Mouse (Mus musculus) Patski (cell line): ENCODE measurements at regions not wholly inside any gene's neighbourhood (a gene's known extent, or its start where the extent isn't known, plus 50 kb on each side); places are given as distances from the start of the nearest gene placed in this dataset.
A peak's percentile ranks its signal among the peaks of the same experiment; 100 is the strongest.

ENCODE experiments used
- ATAC-seq: fragments of 100-300 bp; one replicate; pipeline ENCODE4 v1.8.0; 2021
- CTCF ChIA-PET: fragments of 350-600 bp; sonication (Branson Sonifier 250); formaldehyde crosslinking; loops from one replicate; lab custom pipeline; 2022; ENCODE audit warnings: inconsistent platforms; lab: Charles Lee
- POLR2A ChIA-PET: fragments of 350-600 bp; sonication (Branson Sonifier 250); formaldehyde crosslinking; loops from one replicate; lab custom pipeline; 2022; ENCODE audit warnings: antibody characterized with exemption, inconsistent platforms; lab: Charles Lee
- DNase-seq: peaks from one replicate; pipeline ENCODE4 v3.0.0-alpha.2; 2011; ENCODE audit warnings: low read depth, low spot score
- H3K27me3 ChIP-seq: fragments of 371-371 bp; one replicate; pipeline ENCODE4 v1.5.1; 2021
- CTCF ChIP-seq: fragments of 100-300 bp; IDR thresholded peaks from one replicate; pipeline ENCODE4 v1.5.1; 2021
- in situ Hi-C: fragments of 300-500 bp; cut with MboI; formaldehyde crosslinking; loops from 3 replicates; pipeline ENCODE4 v1.11.1; 2018; ENCODE audit warnings: low pct_unique_long_range_greater_than_20kb, mixed read lengths

GRCm38 (mm10) chr2:133020173-133020837 is 74.6 kb upstream of the Fermt1 start:
- ChIA-PET CTCF (interaction anchor here (0.8 to 1.3 kb wide), 4 partner anchors 9 to 1464 kb away, joined by 3 to 5 read pairs (median 4); no protein-coding TSS in a partner anchor), POLR2A (no interaction called here)
- TF ChIP-seq CTCF = peak; percentile 83
- in situ Hi-C loops = loop anchor here (10.0 kb wide), 1 partner anchor 1464 kb away; no protein-coding TSS in a partner anchor
- H3K27me3 ChIP-seq = no peaks in the 10 kb centered on the region
- peak; percentile 71 for ATAC-seq
- DNase-seq = no peak

- no peak for ATAC-seq
- H3K27me3 ChIP-seq = no peaks in the 10 kb centered on the region
- ChIA-PET CTCF (interaction anchor here (1.0 to 1.3 kb wide), 2 partner anchors 8 to 16 kb away, joined by 3 to 4 read pairs; no protein-coding TSS in a partner anchor), POLR2A (no interaction called here)
- in situ Hi-C loops = loop anchor here (10.0 kb wide), 1 partner anchor 1464 kb away; no protein-coding TSS in a partner anchor
- DNase-seq = no peak
- TF ChIP-seq CTCF = no peak
These were observed 75.5 kb upstream of the Fermt1 start for GRCm38 (mm10) chr2:133021244-133021643.

GRCm38 (mm10) chr2:133027038-133027437 is 81.3 kb upstream of the Fermt1 start:
- DNase-seq (no peak), ATAC-seq (no peak)
- no peaks in the 10 kb centered on the region for H3K27me3 ChIP-seq
- TF ChIP-seq CTCF = no peak
- POLR2A ChIA-PET = no interaction called here
- in situ Hi-C loops = loop anchor here (10.0 kb wide), 1 partner anchor 1458 kb away; no protein-coding TSS in a partner anchor
- CTCF ChIA-PET = no interaction called here

- ATAC-seq (no peak), DNase-seq (no peak)
- ChIA-PET POLR2A (no interaction called here), CTCF (no interaction called here)
- no peaks in the 10 kb centered on the region for H3K27me3 ChIP-seq
- in situ Hi-C loops = no loop called here
- TF ChIP-seq CTCF = no peak
These were observed 89.7 kb upstream of the Fermt1 start for GRCm38 (mm10) chr2:133035421-133035820.

- POLR2A ChIA-PET = no interaction called here
- DNase-seq (no peak), ATAC-seq (no peak)
These were observed 95.0 kb upstream of the Fermt1 start for GRCm38 (mm10) chr2:133040708-133041107.

GRCm38 (mm10) chr2:133077698-133078356 is 132.1 kb upstream of the Fermt1 start:
- CTCF ChIA-PET = no interaction called here
- DNase-seq = no peak
- in situ Hi-C loops = no loop called here
- no peaks in the 10 kb centered on the region for H3K27me3 ChIP-seq
- POLR2A ChIA-PET = no interaction called here
- ATAC-seq = no peak
- no peak for TF ChIP-seq CTCF

More at GRCm38 (mm10) chr2:133040708-133041107, 95.0 kb upstream of the Fermt1 start:
- CTCF ChIA-PET = no interaction called here
- in situ Hi-C loops = no loop called here
- TF ChIP-seq CTCF = peak; percentile 24
- H3K27me3 ChIP-seq = no peaks in the 10 kb centered on the region

GRCm38 (mm10) chr2:133090976-133091375 is 145.3 kb upstream of the Fermt1 start:
- DNase-seq = no peak
- no peak for TF ChIP-seq CTCF
- no peaks in the 10 kb centered on the region for H3K27me3 ChIP-seq
- ATAC-seq = no peak
- CTCF ChIA-PET = no interaction called here
- in situ Hi-C loops = no loop called here
- POLR2A ChIA-PET = no interaction called here

GRCm38 (mm10) chr2:133113642-133114041 is 167.9 kb upstream of the Fermt1 start:
- no peaks in the 10 kb centered on the region for H3K27me3 ChIP-seq
- ATAC-seq (peak; percentile 51), DNase-seq (peak; percentile 3)
- CTCF ChIA-PET = interaction anchor here (1.0 kb wide), 1 partner anchor 10 kb away, joined by 3 read pairs; no protein-coding TSS in a partner anchor
- POLR2A ChIA-PET = no interaction called here
- peak; percentile 88 for TF ChIP-seq CTCF
- in situ Hi-C loops = no loop called here

- DNase-seq (no peak), ATAC-seq (no peak)
- in situ Hi-C loops = no loop called here
- no peak for TF ChIP-seq CTCF
- CTCF ChIA-PET = no interaction called here
- POLR2A ChIA-PET = no interaction called here
- no peaks in the 10 kb centered on the region for H3K27me3 ChIP-seq
These were observed 172.9 kb upstream of the Fermt1 start for GRCm38 (mm10) chr2:133118651-133119050.

GRCm38 (mm10) chr2:133125212-133125801 is 179.6 kb upstream of the Fermt1 start:
- ChIA-PET CTCF (no interaction called here), POLR2A (no interaction called here)
- no peaks in the 10 kb centered on the region for H3K27me3 ChIP-seq
- TF ChIP-seq CTCF = no peak
- ATAC-seq (no peak), DNase-seq (no peak)
- in situ Hi-C loops = no loop called here

- DNase-seq (no peak), ATAC-seq (no peak)
- TF ChIP-seq CTCF = no peak
- ChIA-PET CTCF (no interaction called here), POLR2A (no interaction called here)
- in situ Hi-C loops = no loop called here
- H3K27me3 ChIP-seq = peaks cover 7% of the 10 kb centered on the region
These were observed 189.2 kb upstream of the Fermt1 start for GRCm38 (mm10) chr2:133134878-133135277.
